Mouse (Mus musculus) neural tube, embryonic 12.5 days (tissue): ENCODE data around the gene Srp68. TPM values are rescaled to one million over a fixed set of nuclear protein-coding genes. Genes with fewer than 3 reads are reported as not detected.

Source experiments
- ATAC-seq: fragments of 200-750 bp; cut with Nextera tagmentation; 2 replicates; pipeline ENCODE4 v1.8.0; 2017; ENCODE audit warnings: low read depth, mild to moderate bottlenecking, moderate TSS enrichment, moderate library complexity; ENCODE audit not compliant: low FRiP score
- H3K27ac ChIP-seq: fragments of 300-500 bp; sonication (generic); 2 replicates; pipeline ENCODE4 v1.5.1; 2016
- H3K27me3 ChIP-seq: fragments of 300-500 bp; sonication (generic); replicated peaks from 2 replicates; pipeline ENCODE4 v1.6.1; 2016; ENCODE audit warnings: mild to moderate bottlenecking
- H3K36me3 ChIP-seq: fragments of 300-500 bp; sonication (generic); 2 replicates; pipeline ENCODE4 v1.6.1; 2016; ENCODE audit warnings: mild to moderate bottlenecking
- H3K4me1 ChIP-seq: fragments of 300-500 bp; sonication (generic); 2 replicates; pipeline ENCODE4 v1.6.1; 2016
- H3K4me2 ChIP-seq: fragments of 300-500 bp; sonication (generic); replicated peaks from 2 replicates; pipeline ENCODE4 v1.6.1; 2016; ENCODE audit warnings: mild to moderate bottlenecking
- H3K4me3 ChIP-seq: fragments of 300-500 bp; sonication (generic); 2 replicates; pipeline ENCODE4 v1.5.1; 2016
- H3K9ac ChIP-seq: fragments of 300-500 bp; sonication (generic); 2 replicates; pipeline ENCODE4 v1.6.1; 2016; ENCODE audit warnings: mild to moderate bottlenecking
- H3K9me3 ChIP-seq: fragments of 300-500 bp; sonication (generic); 2 replicates; pipeline ENCODE4 v1.6.1; 2016; ENCODE audit warnings: mild to moderate bottlenecking
- WGBS: fragments of 180-500 bp; shearing (Covaris S2); methylation state at CpG from one replicate; pipeline ENCODE4 v1.1.7; 2016; 5-methylcytosine and 5-hydroxymethylcytosine counted together
- polyA plus RNA-seq: library from polyadenylated mRNA; unstranded; fragments of >200 nt; fragmentation: Nextera tagmentation; extraction: Ambion mirVana; gene quantifications from 2 replicates; pipeline ENCODE4 v1.2.1, GENCODE M21; 2016

The Srp68 gene
- 85.3 and 88.4 TPM in 2 replicates for polyA plus RNA-seq

DNA sequence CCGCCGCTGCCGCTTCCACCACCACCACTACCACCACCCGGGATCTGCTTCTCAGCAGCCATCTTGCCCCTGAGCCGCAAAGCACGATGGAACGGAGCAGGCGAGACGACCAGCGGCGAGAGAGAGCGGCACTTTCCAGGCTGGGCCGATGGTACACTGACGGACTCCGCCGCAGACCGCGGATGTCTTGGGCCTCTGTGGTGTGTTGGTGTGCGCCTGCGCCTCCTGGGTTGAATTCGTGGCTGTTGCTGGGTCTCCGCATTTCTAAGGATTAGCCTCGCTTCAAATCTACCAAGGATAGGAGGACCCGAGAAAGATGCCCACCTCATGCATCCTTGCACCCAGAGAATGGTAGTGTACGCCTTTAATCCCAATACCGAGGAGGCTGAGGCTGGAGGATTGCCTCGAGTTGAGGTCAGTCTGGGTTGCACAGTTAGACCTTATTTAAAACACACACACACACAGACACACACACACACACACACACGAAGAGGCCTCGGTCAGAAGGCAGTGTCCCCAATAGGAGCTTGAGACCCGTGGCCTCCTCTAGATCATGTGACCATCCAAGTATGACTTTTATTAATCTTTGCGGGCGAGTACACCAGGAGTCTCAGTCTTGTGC lies at the start of gene Srp68:
Gene Srp68, minus strand, starts transcription at position 173 of the 622 bp plus-strand sequence.
- peaks cover 17% of the 10 kb centered on the region for H3K4me1 ChIP-seq
- H3K4me3 ChIP-seq: peak within 1 kb of the TSS; percentile 88
- H3K4me2 ChIP-seq: peak within 1 kb of the TSS; percentile 97
- H3K36me3 ChIP-seq: peaks cover 21% of the 10 kb centered on the region; the same call in 1 of the 2 replicates
- no peaks in the 10 kb centered on the region for H3K9me3 ChIP-seq
- ATAC-seq: peak; percentile 95
- H3K27me3 ChIP-seq: no peaks in the 10 kb centered on the region
- H3K9ac ChIP-seq: peak within 1 kb of the TSS; percentile 76
- peak within 1 kb of the TSS; percentile 72 for H3K27ac ChIP-seq
- WGBS: 5% methylated on average over 32 of the region's 32 CpGs

DNA sequence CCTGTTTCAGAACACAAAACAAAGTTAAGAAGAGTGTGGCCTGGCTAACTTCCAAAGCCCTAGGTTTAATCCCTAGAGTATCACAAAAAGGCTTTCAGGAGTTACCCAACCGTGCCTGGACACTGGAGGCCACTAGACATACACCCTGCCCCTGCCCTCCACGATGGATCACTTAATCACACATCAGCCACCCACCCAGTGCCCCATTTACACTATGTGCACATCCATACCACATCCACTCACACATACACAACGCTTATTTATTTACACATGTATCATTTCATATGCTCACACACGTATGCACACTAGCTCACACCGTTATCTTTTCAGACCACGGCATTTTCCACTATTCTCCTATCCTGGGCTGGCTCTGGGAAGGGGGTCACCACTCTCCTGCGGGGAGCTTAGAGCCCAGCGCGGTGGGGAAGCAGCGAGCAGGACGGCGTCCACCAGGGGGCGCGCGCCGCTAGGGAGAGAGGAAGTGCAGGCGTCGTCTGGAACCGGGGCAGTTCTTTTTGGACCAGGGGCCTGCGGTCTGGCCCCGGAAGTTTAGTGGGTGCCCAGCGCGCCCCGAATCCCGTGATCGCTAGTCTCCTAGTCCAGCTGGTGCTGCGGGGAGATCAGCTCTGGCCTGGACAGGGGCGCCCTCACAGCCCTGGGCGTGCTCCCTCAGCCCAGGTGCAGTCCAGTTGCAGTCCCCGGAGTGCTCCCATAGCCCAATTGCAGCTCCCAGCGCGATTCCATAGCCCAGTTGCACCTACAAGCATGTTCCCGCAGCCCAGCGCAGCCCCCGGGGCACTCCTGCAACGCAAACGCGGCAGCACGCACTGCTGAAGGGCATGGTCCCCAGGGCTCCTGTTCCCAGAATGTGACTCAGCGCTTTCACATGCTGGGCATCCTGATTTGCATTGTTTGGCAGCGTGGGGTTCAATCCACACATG lies 45.0 kb upstream of the Srp68 start:
- no peaks in the 10 kb centered on the region for H3K9me3 ChIP-seq
- H3K27me3 ChIP-seq: no peaks in the 10 kb centered on the region
- H3K27ac ChIP-seq: no peak overlapping the region
- no peaks in the 10 kb centered on the region for H3K36me3 ChIP-seq
- H3K4me3 ChIP-seq: peak overlapping the region; percentile 36
- ATAC-seq: peak; percentile 87
- peak overlapping the region; percentile 89 for H3K4me2 ChIP-seq
- peaks cover 8% of the 10 kb centered on the region for H3K4me1 ChIP-seq
- 2% methylated on average over 41 of the region's 41 CpGs for WGBS
- H3K9ac ChIP-seq: peak overlapping the region; percentile 57

DNA sequence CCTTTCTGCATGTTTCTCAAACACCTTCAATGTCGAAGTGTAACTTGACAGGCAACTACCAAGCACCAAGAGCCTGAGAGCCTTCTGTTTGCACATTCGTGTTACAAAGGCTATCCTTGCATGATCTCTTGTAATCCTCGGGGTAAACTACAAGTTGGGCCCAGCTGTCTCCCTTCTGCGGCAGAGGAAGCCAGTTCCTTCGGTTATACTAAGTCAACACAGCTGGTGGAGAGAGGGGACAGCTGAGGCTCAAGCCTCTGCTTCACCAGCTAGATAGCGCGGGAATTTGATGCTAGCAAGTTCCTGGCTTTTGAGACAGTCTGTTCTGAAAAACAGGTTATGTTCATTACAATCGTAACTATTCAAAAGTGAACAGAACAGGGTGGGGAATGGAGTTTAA lies 38.3 kb upstream of the Srp68 start:
- H3K9me3 ChIP-seq: no peaks in the 10 kb centered on the region
- ATAC-seq: no peak
- 71% methylated on average over 8 of the region's 8 CpGs for WGBS
- no peaks in the 10 kb centered on the region for H3K4me1 ChIP-seq
- no peak overlapping the region for H3K4me2 ChIP-seq
- H3K27me3 ChIP-seq: 0 out of 2 replicates have a peak, but pooled peaks cover 4% of the 10 kb centered on the region
- H3K9ac ChIP-seq: no peak overlapping the region
- H3K27ac ChIP-seq: no peak overlapping the region
- H3K36me3 ChIP-seq: no peaks in the 10 kb centered on the region
- H3K4me3 ChIP-seq: no peak overlapping the region

DNA sequence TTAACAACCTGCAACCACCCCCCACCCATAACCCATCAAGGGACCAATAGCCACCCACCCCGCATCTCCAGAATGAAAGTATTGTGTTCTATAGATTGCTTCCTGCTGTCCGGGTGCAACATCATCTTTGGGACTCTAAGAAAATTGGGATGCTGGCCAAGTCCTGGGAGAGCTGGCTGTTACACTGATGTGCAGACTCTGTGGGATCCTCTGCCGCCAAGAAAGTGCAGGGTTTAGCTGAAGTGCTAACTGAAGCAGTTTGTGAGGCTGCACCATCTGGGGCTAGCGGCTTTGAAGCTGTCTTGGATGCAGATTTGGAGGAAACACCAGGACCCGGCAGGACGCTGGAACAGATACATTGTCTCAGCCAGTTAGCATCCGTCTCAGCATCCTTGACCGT lies 37.2 kb upstream of the Srp68 start:
- 56% methylated on average over 8 of the region's 8 CpGs for WGBS
- Histone ChIP-seq H3K27me3 (0 out of 2 replicates have a peak, but pooled peaks cover 4% of the 10 kb centered on the region), H3K4me3 (no peak overlapping the region), H3K9ac (no peak overlapping the region), H3K4me1 (peaks cover under 1% of the 10 kb centered on the region; the same call in 1 of the 2 replicates), H3K4me2 (no peak overlapping the region), H3K36me3 (no peaks in the 10 kb centered on the region), H3K27ac (no peak overlapping the region), H3K9me3 (no peaks in the 10 kb centered on the region)
- no peak for ATAC-seq

DNA sequence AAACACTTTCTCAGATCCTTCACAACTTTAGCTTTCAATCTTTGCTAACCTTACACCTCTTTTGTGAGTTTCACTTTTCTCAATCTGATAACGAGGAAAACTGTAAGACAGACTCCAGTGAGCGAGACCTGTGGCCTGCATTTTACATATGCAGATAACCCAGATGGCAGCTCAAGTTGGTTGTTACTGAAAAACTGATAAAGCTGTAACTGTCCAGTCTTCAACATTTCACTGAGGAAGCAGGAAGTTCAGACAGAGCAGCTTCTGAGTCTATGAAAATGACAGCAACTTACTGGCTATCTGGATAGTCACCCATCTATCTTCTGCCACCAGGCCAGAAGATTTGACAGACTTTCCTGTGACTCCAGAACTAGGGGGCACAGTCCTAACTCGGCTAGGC lies 35.6 kb upstream of the Srp68 start:
- no peak overlapping the region for H3K4me2 ChIP-seq
- no peak for ATAC-seq

DNA sequence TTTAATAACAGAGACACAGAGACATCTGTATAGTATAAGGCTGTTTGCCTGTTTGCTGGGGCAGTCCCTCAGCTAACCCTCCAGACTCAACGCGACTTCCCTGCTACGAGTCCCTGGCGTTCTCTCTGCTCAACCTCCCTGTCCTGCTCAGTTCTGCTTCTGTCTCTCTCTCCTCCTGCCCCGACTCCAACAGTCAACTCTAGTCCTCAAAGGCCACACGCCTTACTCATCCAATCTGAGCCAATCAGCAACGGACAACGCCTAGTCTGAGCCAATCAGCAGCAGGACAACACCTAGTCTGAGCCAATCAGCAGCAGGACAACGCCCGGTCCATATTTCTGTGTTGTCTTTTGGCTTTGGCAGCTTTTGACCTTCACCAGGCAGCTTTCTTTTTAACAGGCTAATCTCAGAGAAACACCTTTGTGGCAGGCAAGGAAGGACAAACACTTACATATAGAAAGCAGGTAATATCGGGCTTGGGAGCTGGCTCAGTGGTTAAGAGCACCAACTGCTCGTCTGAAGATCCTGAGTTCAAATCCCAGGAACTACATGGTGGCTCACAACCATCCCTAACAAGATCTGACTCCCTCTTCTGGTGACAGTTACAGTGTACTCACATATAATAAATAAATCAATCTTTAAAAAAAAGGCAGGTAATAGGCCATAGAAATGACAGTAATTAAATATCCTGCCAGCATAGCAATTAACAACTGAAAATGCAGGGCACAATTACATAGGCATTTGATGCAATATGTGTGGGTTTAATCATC lies 33.9 kb upstream of the Srp68 start:
- no peak for ATAC-seq
- peaks cover 6% of the 10 kb centered on the region; the same call in 1 of the 2 replicates for H3K4me1 ChIP-seq
- no peak overlapping the region for H3K4me3 ChIP-seq
- H3K27ac ChIP-seq: no peak overlapping the region
- no peak overlapping the region for H3K9ac ChIP-seq
- H3K4me2 ChIP-seq: no peak overlapping the region
- H3K36me3 ChIP-seq: peaks cover 20% of the 10 kb centered on the region
- no peaks in the 10 kb centered on the region for H3K9me3 ChIP-seq
- WGBS: 93% methylated on average over 12 of the region's 12 CpGs
- 0 out of 2 replicates have a peak, but pooled peaks cover 4% of the 10 kb centered on the region for H3K27me3 ChIP-seq

More for the DNA sequence above, 35.6 kb upstream of the Srp68 start:
- Histone ChIP-seq H3K9me3 (no peaks in the 10 kb centered on the region), H3K4me1 (peaks cover 6% of the 10 kb centered on the region; the same call in 1 of the 2 replicates), H3K27me3 (0 out of 2 replicates have a peak, but pooled peaks cover 4% of the 10 kb centered on the region), H3K36me3 (peaks cover 4% of the 10 kb centered on the region), H3K4me3 (no peak overlapping the region), H3K9ac (no peak overlapping the region), H3K27ac (no peak overlapping the region)
- WGBS: 81% methylated on average over 3 of the region's 3 CpGs

DNA sequence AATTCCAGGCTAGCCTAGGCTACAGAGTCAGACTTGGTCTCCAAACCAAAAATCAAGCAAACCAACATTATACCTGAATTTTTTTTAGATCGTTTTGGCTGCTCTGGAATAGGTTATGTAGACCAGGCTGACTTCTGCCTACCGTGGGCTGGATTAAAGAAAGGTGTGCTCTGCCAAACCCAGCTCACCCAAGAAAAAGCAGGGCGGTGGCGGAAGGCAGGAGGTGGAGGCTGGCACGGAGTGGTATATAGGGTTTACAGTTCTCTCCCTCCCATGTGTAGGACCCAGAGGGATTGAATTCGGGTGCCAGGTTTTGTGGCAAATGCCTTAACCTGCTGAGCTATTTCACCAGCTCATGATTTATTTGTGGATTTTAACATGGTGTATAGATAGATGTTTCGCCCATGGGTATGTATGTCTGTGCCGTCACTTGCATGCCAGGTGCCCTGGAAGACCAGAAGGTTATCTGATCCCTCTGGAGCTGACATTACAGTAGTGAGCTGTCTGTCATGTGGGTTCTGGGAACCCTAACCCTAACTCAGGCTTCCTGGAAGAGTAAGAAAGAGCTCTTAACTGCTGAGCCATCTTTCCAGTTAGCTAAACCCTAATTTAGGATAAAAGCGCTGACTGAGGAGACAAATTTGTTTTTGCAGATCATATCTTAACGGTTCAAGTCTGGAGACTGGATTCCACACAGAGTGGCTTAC lies 33.2 kb upstream of the Srp68 start, which contains the start of gene Exoc7:
Gene Exoc7, minus strand, starts transcription at position 215 of the 707 bp plus-strand sequence.
- Histone ChIP-seq H3K9ac (peak within 1 kb of the TSS; percentile 75), H3K4me2 (peak within 1 kb of the TSS; percentile 88), H3K27me3 (0 out of 2 replicates have a peak, but pooled peaks cover 4% of the 10 kb centered on the region), H3K36me3 (peaks cover 27% of the 10 kb centered on the region), H3K27ac (no peak within 1 kb of the TSS), H3K4me1 (peaks cover 6% of the 10 kb centered on the region; the same call in 1 of the 2 replicates), H3K9me3 (no peaks in the 10 kb centered on the region), H3K4me3 (peak within 1 kb of the TSS; percentile 57)
- WGBS: 82% methylated on average over 10 of the region's 10 CpGs
- peak; percentile 45; the same call in 1 of the 2 replicates for ATAC-seq

DNA sequence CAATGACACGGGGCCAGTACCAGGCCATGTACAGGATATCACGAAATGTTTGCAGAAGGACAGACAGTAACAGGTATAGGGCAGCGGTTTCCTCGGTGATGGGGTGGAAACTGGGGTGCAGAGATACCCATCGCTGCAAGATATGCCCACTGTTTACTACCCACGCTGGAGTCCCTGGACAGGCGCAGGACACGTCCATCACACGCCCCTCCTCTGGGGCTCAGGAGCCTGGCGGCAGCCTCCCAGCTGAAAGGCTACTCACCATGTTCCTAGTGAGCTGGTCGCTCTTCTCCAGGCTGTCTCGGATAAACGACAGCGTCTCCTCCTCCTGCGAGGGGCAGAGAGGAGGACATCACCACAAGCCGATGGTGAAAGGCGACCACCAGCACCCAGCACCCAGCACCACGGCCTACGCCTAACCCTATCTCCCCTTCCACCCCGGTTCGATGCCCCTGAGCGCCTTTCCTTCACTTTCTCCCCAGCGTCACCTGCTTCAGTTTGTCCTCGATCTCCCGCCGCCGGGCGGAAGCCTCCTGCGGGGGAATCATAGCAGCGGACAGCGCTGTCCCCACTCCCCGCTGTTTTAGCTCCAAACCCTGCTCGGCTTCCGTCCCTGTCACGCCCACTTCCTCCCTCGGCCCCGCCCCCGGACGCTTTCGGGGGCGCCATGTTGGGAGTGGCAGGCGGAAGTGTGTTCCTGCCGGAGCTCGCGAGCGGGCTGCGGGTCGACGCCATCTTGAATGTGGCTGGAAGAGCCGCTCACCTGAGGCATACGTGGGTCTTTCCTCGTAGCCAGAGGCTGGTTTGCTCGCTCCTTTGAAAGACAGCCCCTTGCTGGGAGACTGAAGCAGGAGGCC lies 32.3 kb upstream of the Srp68 start:
- H3K4me2 ChIP-seq: peak overlapping the region; percentile 88
- no peak overlapping the region for H3K27ac ChIP-seq
- 0 out of 2 replicates have a peak, but pooled peaks cover 4% of the 10 kb centered on the region for H3K27me3 ChIP-seq
- peaks cover 34% of the 10 kb centered on the region for H3K36me3 ChIP-seq
- H3K4me1 ChIP-seq: peaks cover 6% of the 10 kb centered on the region; the same call in 1 of the 2 replicates
- ATAC-seq: peak; percentile 92
- H3K4me3 ChIP-seq: peak overlapping the region; percentile 57
- 2% methylated on average over 53 of the region's 53 CpGs for WGBS
- no peaks in the 10 kb centered on the region for H3K9me3 ChIP-seq
- H3K9ac ChIP-seq: peak overlapping the region; percentile 75

DNA sequence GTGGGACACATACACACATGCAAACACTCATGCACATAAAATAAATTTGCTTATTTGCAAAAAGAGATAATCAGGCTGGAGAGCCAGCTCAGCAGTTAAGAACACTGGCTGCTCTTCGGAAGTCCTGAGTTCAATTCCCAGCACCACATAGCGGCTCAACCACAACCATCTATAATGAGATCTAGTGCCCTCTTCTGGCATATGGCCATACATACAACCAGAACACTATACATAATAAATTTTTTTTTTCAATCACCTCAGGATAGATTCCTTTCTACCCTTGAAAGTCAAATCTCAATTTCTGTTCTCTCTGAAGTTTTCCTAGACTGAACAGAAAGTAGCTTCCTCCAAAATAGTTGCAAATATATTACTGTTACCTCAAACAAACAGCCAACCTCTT lies 31.4 kb upstream of the Srp68 start:
- Histone ChIP-seq H3K36me3 (peaks cover 44% of the 10 kb centered on the region), H3K27me3 (0 out of 2 replicates have a peak, but pooled peaks cover 4% of the 10 kb centered on the region), H3K27ac (no peak overlapping the region), H3K4me2 (peak overlapping the region; percentile 88), H3K4me3 (no peak overlapping the region; the same call in 1 of the 2 replicates), H3K4me1 (peaks cover 6% of the 10 kb centered on the region; the same call in 1 of the 2 replicates), H3K9ac (no peak overlapping the region), H3K9me3 (no peaks in the 10 kb centered on the region)
- 98% methylated on average over 2 of the region's 2 CpGs for WGBS
- ATAC-seq: no peak

DNA sequence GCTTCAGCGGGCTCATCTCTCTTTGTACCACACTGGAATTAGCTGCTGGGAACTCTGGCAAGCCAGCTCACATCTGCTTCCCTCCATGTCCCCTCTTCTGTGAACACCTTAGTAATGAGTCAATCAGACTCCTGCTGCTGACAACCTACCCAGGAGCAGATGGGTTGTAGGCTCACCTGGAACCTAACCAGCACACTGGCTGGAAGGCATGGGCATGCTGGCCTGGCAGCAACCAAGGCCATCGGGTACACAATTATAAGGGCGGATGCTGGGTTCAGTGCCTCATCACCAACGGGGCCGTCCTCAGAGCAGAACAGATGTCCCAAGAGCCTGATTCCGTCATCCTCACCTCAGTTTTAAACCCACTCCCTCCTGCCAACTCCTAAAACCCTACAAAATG lies 24.6 kb upstream of the Srp68 start:
- Histone ChIP-seq H3K4me1 (no peaks in the 10 kb centered on the region), H3K4me2 (no peak overlapping the region), H3K9me3 (no peaks in the 10 kb centered on the region), H3K9ac (no peak overlapping the region), H3K27me3 (no peaks in the 10 kb centered on the region), H3K4me3 (no peak overlapping the region), H3K27ac (no peak overlapping the region), H3K36me3 (peaks cover 93% of the 10 kb centered on the region)
- ATAC-seq: no peak
- 93% methylated on average over 6 of the region's 6 CpGs for WGBS
